Mouse (Mus musculus): Measurements from ENCODE around the gene Tmem131. TPM values are rescaled to one million over a fixed set of nuclear protein-coding genes. Genes with fewer than 3 reads are reported as not detected.

Gene Tmem131
- total and polyA plus RNA-seq, 3 experiments, result 51.0 to 298 (median 98.2) TPM

GRCm38 (mm10) chr1:36922623-36923421 is 20.6 kb downstream of the Tmem131 start:
- no peak for DNase-seq (ENCODE audit: low spot score)
- ATAC-seq (ENCODE audit: extremely low read depth, insufficient number of reproducible peaks, low FRiP score, poor library complexity, severe bottlenecking), result no peak
- peaks cover 42% of the 10 kb centered on the region for H3K36me3 ChIP-seq (replicated peaks)
- TF ChIP-seq GATA1 (IDR thresholded peaks at IDR 0.05; ENCODE audit: borderline replicate concordance, low read length) (no peak), POLR2AphosphoS5 (IDR thresholded peaks at IDR 0.05; ENCODE audit: insufficient replicate concordance, low read depth, low read length) (no peak)
- no peak overlapping the region; the same call in 1 of the 2 replicates for H3K4me3 ChIP-seq (ENCODE audit: low read depth, low read length)
- H3K4me1 ChIP-seq (ENCODE audit: insufficient read depth, low read depth, low read length), result peaks cover 92% of the 10 kb centered on the region
- no peaks in the 10 kb centered on the region for H3K27me3 ChIP-seq (ENCODE audit: insufficient read depth, low read length)
- H3K9me3 ChIP-seq (replicated peaks), result no peaks in the 10 kb centered on the region

GRCm38 (mm10) chr1:36921614-36922393 is 21.7 kb downstream of the Tmem131 start:
- DNase-seq (ENCODE audit: low spot score) (no peak), ATAC-seq (ENCODE audit: extremely low read depth, insufficient number of reproducible peaks, low FRiP score, poor library complexity, severe bottlenecking) (no peak)
- peaks cover 49% of the 10 kb centered on the region for H3K36me3 ChIP-seq (replicated peaks)
- TF ChIP-seq GATA2 (IDR thresholded peaks at IDR 0.05; ENCODE audit: borderline replicate concordance, low read depth, low read length), result no peak
- TF ChIP-seq POLR2AphosphoS5 (IDR thresholded peaks at IDR 0.05; ENCODE audit: insufficient replicate concordance, low read depth, low read length), result no peak
- TF ChIP-seq TAL1 (conservative IDR thresholded peaks at IDR 0.05; ENCODE audit: low read depth, low read length), result no peak; the same call in 1 of the 2 replicates
- no peak for TF ChIP-seq CTCF (IDR thresholded peaks at IDR 0.05; ENCODE audit: low read depth, low read length)
- TF ChIP-seq GATA1 (IDR thresholded peaks at IDR 0.05; ENCODE audit: borderline replicate concordance, low read length), result no peak
- H3K4me1 ChIP-seq (ENCODE audit: insufficient read depth, low read depth, low read length), result peaks cover 94% of the 10 kb centered on the region
- no peaks in the 10 kb centered on the region for H3K9me3 ChIP-seq (replicated peaks)
- no peaks in the 10 kb centered on the region for H3K27me3 ChIP-seq (ENCODE audit: insufficient read depth, low read length)
- H3K4me3 ChIP-seq (ENCODE audit: low read depth, low read length), result peak overlapping the region; percentile 63; the same call in 1 of the 2 replicates

GRCm38 (mm10) chr1:36920726-36921125 is 22.7 kb downstream of the Tmem131 start:
- no peak for DNase-seq (ENCODE audit: low spot score)
- Histone ChIP-seq H3K9me3 (replicated peaks) (no peaks in the 10 kb centered on the region), H3K4me3 (ENCODE audit: low read depth, low read length) (peak overlapping the region; percentile 60; the same call in 1 of the 2 replicates), H3K27me3 (ENCODE audit: insufficient read depth, low read length) (no peaks in the 10 kb centered on the region), H3K36me3 (replicated peaks) (peaks cover 57% of the 10 kb centered on the region), H3K4me1 (ENCODE audit: insufficient read depth, low read depth, low read length) (peaks cover 94% of the 10 kb centered on the region)
- ATAC-seq (ENCODE audit: extremely low read depth, insufficient number of reproducible peaks, low FRiP score, poor library complexity, severe bottlenecking), result no peak
- TF ChIP-seq TAL1 (conservative IDR thresholded peaks at IDR 0.05; ENCODE audit: low read depth, low read length) (no peak), POLR2AphosphoS5 (IDR thresholded peaks at IDR 0.05; ENCODE audit: insufficient replicate concordance, low read depth, low read length) (no peak), GATA2 (IDR thresholded peaks at IDR 0.05; ENCODE audit: borderline replicate concordance, low read depth, low read length) (no peak), GATA1 (IDR thresholded peaks at IDR 0.05; ENCODE audit: borderline replicate concordance, low read length) (no peak), CTCF (IDR thresholded peaks at IDR 0.05; ENCODE audit: low read depth, low read length) (no peak)

- no peaks in the 10 kb centered on the region for H3K27me3 ChIP-seq (ENCODE audit: insufficient read depth, low read length)
- H3K4me1 ChIP-seq (ENCODE audit: insufficient read depth, low read depth, low read length), result peaks cover 95% of the 10 kb centered on the region
- peak overlapping the region; percentile 60; the same call in 1 of the 2 replicates for H3K4me3 ChIP-seq (ENCODE audit: low read depth, low read length)
- H3K36me3 ChIP-seq (replicated peaks), result peaks cover 61% of the 10 kb centered on the region
- ATAC-seq (ENCODE audit: extremely low read depth, insufficient number of reproducible peaks, low FRiP score, poor library complexity, severe bottlenecking), result peak; percentile 67
- peak; percentile 67 for DNase-seq (ENCODE audit: low spot score)
- no peaks in the 10 kb centered on the region for H3K9me3 ChIP-seq (replicated peaks)
- TF ChIP-seq TAL1 (conservative IDR thresholded peaks at IDR 0.05; ENCODE audit: low read depth, low read length) (peak; percentile 66), GATA2 (IDR thresholded peaks at IDR 0.05; ENCODE audit: borderline replicate concordance, low read depth, low read length) (peak; percentile 86; the same call in 1 of the 2 replicates), POLR2AphosphoS5 (IDR thresholded peaks at IDR 0.05; ENCODE audit: insufficient replicate concordance, low read depth, low read length) (no peak)
Observed at GRCm38 (mm10) chr1:36920154-36920716, 23.2 kb downstream of the Tmem131 start.

GRCm38 (mm10) chr1:36919728-36920127 is 23.7 kb downstream of the Tmem131 start:
- Histone ChIP-seq H3K9me3 (replicated peaks) (no peaks in the 10 kb centered on the region), H3K27me3 (ENCODE audit: insufficient read depth, low read length) (no peaks in the 10 kb centered on the region), H3K4me3 (ENCODE audit: low read depth, low read length) (no peak overlapping the region), H3K4me1 (ENCODE audit: insufficient read depth, low read depth, low read length) (peaks cover 96% of the 10 kb centered on the region), H3K36me3 (replicated peaks) (peaks cover 60% of the 10 kb centered on the region)
- 0 out of 2 replicates have a peak, but pooled peaks have one; percentile 79 for TF ChIP-seq GATA2 (IDR thresholded peaks at IDR 0.05; ENCODE audit: borderline replicate concordance, low read depth, low read length)
- no peak for TF ChIP-seq POLR2AphosphoS5 (IDR thresholded peaks at IDR 0.05; ENCODE audit: insufficient replicate concordance, low read depth, low read length)
- peak; percentile 100 for TF ChIP-seq TAL1 (conservative IDR thresholded peaks at IDR 0.05; ENCODE audit: low read depth, low read length)
- ATAC-seq (ENCODE audit: extremely low read depth, insufficient number of reproducible peaks, low FRiP score, poor library complexity, severe bottlenecking) (peak; percentile 73), DNase-seq (ENCODE audit: low spot score) (peak; percentile 86)

- ATAC-seq (ENCODE audit: extremely low read depth, insufficient number of reproducible peaks, low FRiP score, poor library complexity, severe bottlenecking) (no peak), DNase-seq (ENCODE audit: low spot score) (no peak)
- Histone ChIP-seq H3K4me3 (ENCODE audit: low read depth, low read length) (no peak overlapping the region), H3K9me3 (replicated peaks) (no peaks in the 10 kb centered on the region), H3K27me3 (ENCODE audit: insufficient read depth, low read length) (no peaks in the 10 kb centered on the region), H3K4me1 (ENCODE audit: insufficient read depth, low read depth, low read length) (peaks cover 95% of the 10 kb centered on the region), H3K36me3 (replicated peaks) (peaks cover 55% of the 10 kb centered on the region)
- no peak for TF ChIP-seq TAL1 (conservative IDR thresholded peaks at IDR 0.05; ENCODE audit: low read depth, low read length)
- TF ChIP-seq POLR2AphosphoS5 (IDR thresholded peaks at IDR 0.05; ENCODE audit: insufficient replicate concordance, low read depth, low read length), result no peak
- no peak for TF ChIP-seq GATA2 (IDR thresholded peaks at IDR 0.05; ENCODE audit: borderline replicate concordance, low read depth, low read length)
Observed at GRCm38 (mm10) chr1:36917423-36917822, 26.0 kb downstream of the Tmem131 start.

Measured in G1E (cell line).